Mouse (Mus musculus): ENCODE results near the gene Lysmd2. TPM values are rescaled to one million over a fixed set of nuclear protein-coding genes. Genes with fewer than 3 reads are reported as not detected.

The Lysmd2 gene
- total and polyA plus RNA-seq, 3 experiments = 11.7 to 18.1 (median 16.2) TPM

DNA sequence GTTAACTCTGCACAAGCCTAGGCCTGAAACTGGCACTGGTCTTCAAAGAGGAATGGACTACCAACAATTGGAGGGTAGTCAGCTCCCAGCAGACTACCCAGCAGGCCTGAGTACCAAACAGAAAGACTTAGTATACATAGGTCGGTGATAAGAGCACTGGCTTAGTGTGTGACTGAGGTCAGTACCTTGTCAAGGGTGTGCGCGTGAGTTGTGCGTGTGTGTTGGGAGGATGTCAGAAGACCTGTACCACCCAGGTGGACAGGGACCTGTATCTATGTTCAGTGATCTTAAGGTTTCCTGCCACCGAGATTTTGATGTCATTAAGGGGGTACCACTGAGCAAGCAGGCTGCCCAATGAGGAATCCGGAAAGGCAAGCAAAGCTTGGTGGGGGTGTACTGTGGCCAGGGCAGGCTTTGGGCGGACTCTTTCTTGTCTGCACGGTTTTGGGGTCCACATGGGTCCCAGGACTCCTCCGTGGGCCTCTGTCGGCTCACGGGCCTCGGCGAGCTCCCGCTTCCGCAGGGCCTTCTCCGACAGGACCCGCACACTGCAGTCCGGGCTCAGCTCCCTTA, 472 bp upstream of the Lysmd2 start:
- TF ChIP-seq JUND (conservative IDR thresholded peaks at IDR 0.05; ENCODE audit: low read depth, low read length) (no peak), SIN3A (IDR thresholded peaks at IDR 0.05; ENCODE audit: low read length) (no peak), POLR2A (IDR thresholded peaks at IDR 0.05; ENCODE audit: low read depth, low read length) (no peak), TBP (conservative IDR thresholded peaks at IDR 0.05; ENCODE audit: low read depth, low read length) (no peak), ZC3H11A (IDR thresholded peaks at IDR 0.05; ENCODE audit: low read depth, low read length) (no peak), KAT2A (IDR thresholded peaks at IDR 0.05; ENCODE audit: insufficient replicate concordance, low read length) (no peak), JUN (IDR thresholded peaks at IDR 0.05; ENCODE audit: insufficient read depth, low read depth, low read length) (no peak), IRF4 (IDR thresholded peaks at IDR 0.05; ENCODE audit: low read depth, low read length) (no peak), PAX5 (IDR thresholded peaks at IDR 0.05; ENCODE audit: low read length) (no peak), NRF1 (IDR thresholded peaks at IDR 0.05; ENCODE audit: low read depth, low read length) (no peak), ZNF384 (IDR thresholded peaks at IDR 0.05; ENCODE audit: low read depth, low read length) (no peak), E2F4 (IDR thresholded peaks at IDR 0.05; ENCODE audit: insufficient replicate concordance, low read depth, low read length) (no peak)
- Histone ChIP-seq H3K36me3 (replicated peaks in 1 of 2; ENCODE audit: control insufficient read depth in 1 of 2, insufficient read depth in 1 of 2, low read length in 1 of 2) (no peaks in the 10 kb centered on the region), H3K79me2 (replicated peaks; ENCODE audit: control insufficient read depth, extremely low read depth, insufficient read depth, poor library complexity, severe bottlenecking) (peaks cover 30% of the 10 kb centered on the region), H3K4me3 (replicated peaks in 1 of 3; ENCODE audit: low read depth in 2 of 3, low read length in 2 of 3, poor library complexity in 1 of 3) (peak overlapping the region; percentile 18 to 78 (median 72)), H3K9ac (ENCODE audit: insufficient read depth, low read depth) (peak overlapping the region; percentile 92), H3K4me1 (ENCODE audit: control insufficient read depth in 1 of 2, insufficient read depth in 2 of 2) (peaks cover 20 to 51% of the 10 kb centered on the region in 2 experiments), H3K27ac (ENCODE audit: insufficient read depth, low read depth) (peak overlapping the region; percentile 58; the same call in 1 of the 2 replicates), H3K27me3 (replicated peaks) (peaks cover 6% of the 10 kb centered on the region), H3K4me2 (ENCODE audit: insufficient read depth, low read depth, poor library complexity, severe bottlenecking) (peak overlapping the region; percentile 77), H3K9me3 (replicated peaks; ENCODE audit: low read length) (peaks cover 7% of the 10 kb centered on the region)
- in situ Hi-C loops (cut with MboI; ENCODE audit: low pct_ligation_motif_present, low pct_unique_long_range_greater_than_20kb, low sequenced_read_pairs) = no loop called here
- dilution Hi-C loops (cut with MboI; ENCODE audit: extremely low pct_ligation_motif_present, extremely low pct_unique_long_range_greater_than_20kb, low sequenced_read_pairs) = no loop called here
- DNase-seq (ENCODE audit: extremely low read depth) = no peak

DNA sequence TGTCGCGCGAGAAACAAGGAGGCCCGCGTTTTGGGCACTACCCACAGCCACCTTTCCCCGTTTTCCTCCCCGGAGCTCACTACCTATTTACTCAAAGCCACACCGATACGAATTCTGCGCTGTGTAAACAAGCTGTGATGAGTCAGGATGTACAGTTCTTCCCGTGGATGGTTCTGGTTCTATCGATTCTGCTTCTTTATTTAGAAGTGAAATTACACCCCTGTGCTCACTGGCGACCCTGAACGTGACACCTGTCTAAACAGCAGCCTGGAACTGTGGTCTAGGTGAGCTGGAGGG, 715 bp downstream of the Lysmd2 start:
- H3K27me3 ChIP-seq (replicated peaks) = peaks cover 6% of the 10 kb centered on the region
- TF ChIP-seq JUN (IDR thresholded peaks at IDR 0.05; ENCODE audit: insufficient read depth, low read depth, low read length) (no peak), BHLHE40 (IDR thresholded peaks at IDR 0.05; ENCODE audit: low read depth, low read length) (peak; percentile 50)
- H3K4me2 ChIP-seq (ENCODE audit: insufficient read depth, low read depth, poor library complexity, severe bottlenecking) = peak overlapping the region; percentile 37; the same call in 1 of the 2 replicates
- peak overlapping the region; percentile 58 for H3K27ac ChIP-seq (ENCODE audit: insufficient read depth, low read depth)
- in situ Hi-C loops (cut with MboI; ENCODE audit: low pct_ligation_motif_present, low pct_unique_long_range_greater_than_20kb, low sequenced_read_pairs) = no loop called here
- peak overlapping the region; percentile 92 for H3K9ac ChIP-seq (ENCODE audit: insufficient read depth, low read depth)
- DNase-seq (ENCODE audit: extremely low read depth) = no peak
- peaks cover 35% of the 10 kb centered on the region for H3K79me2 ChIP-seq (replicated peaks; ENCODE audit: control insufficient read depth, extremely low read depth, insufficient read depth, poor library complexity, severe bottlenecking)
- H3K36me3 ChIP-seq (replicated peaks in 1 of 2; ENCODE audit: control insufficient read depth in 1 of 2, insufficient read depth in 1 of 2, low read length in 1 of 2) = no peaks in the 10 kb centered on the region
- H3K4me3 ChIP-seq (replicated peaks in 1 of 3; ENCODE audit: low read depth in 2 of 3, low read length in 2 of 3, poor library complexity in 1 of 3) = peak overlapping the region; percentile 61 to 78 (median 72)
- dilution Hi-C loops (cut with MboI; ENCODE audit: extremely low pct_ligation_motif_present, extremely low pct_unique_long_range_greater_than_20kb, low sequenced_read_pairs) = no loop called here
- H3K9me3 ChIP-seq (replicated peaks; ENCODE audit: low read length) = peaks cover 4% of the 10 kb centered on the region
- H3K4me1 ChIP-seq (ENCODE audit: control insufficient read depth in 1 of 2, insufficient read depth in 2 of 2) = peaks cover 22 to 58% of the 10 kb centered on the region in 2 experiments

All from CH12.LX (cell line).